Mouse (Mus musculus) MEL (cell line): ENCODE measurements around the gene BC037034. TPM values are rescaled to one million over a fixed set of nuclear protein-coding genes. Genes with fewer than 3 reads are reported as not detected.

ENCODE experiments used
- DNase-seq: peaks from one replicate; pipeline ENCODE4 v3.0.0; 2011; ENCODE audit warnings: low read depth, low spot score
- H3K27ac ChIP-seq: 2 replicates; pipeline ENCODE4 v1.5.1; 2012; ENCODE audit warnings: low read depth, mild to moderate bottlenecking, control low read depth, low read length, moderate library complexity; ENCODE audit not compliant: control insufficient read depth
- H3K27me3 ChIP-seq, 2 experiments: fragments of 150-350 bp in 1 of 2; sonication (generic) in 1 of 2; 2 replicates each; pipeline ENCODE4 v1.6.1; 2012; ENCODE audit warnings: low read length in 2 of 2, mild to moderate bottlenecking in 2 of 2, improper control_type of control experiment in 1 of 2, moderate library complexity in 1 of 2; ENCODE audit not compliant: insufficient read depth in 2 of 2, control insufficient read depth in 1 of 2
- H3K36me3 ChIP-seq, 2 experiments: 2 replicates each; pipeline ENCODE4 v1.6.1; 2012 to 2014; ENCODE audit warnings: low read length in 2 of 2, improper control_type of control experiment in 1 of 2, inconsistent platforms in 1 of 2, mild to moderate bottlenecking in 1 of 2; ENCODE audit not compliant: insufficient read depth in 2 of 2, control insufficient read depth in 1 of 2
- H3K4me1 ChIP-seq, 2 experiments: fragments of 150-350 bp in 1 of 2; sonication (generic) in 1 of 2; 2 replicates each; pipeline ENCODE4 v1.6.1; 2012; ENCODE audit warnings: low read length in 2 of 2, improper control_type of control experiment in 1 of 2, mild to moderate bottlenecking in 1 of 2; ENCODE audit not compliant: insufficient read depth in 2 of 2, control insufficient read depth in 1 of 2
- H3K4me3 ChIP-seq, 2 experiments: fragments of 150-350 bp in 1 of 2; sonication (generic) in 1 of 2; 2 replicates each; pipeline ENCODE4 v1.5.1; 2012; ENCODE audit warnings: low read depth in 2 of 2, low read length in 2 of 2, mild to moderate bottlenecking in 2 of 2, moderate library complexity in 2 of 2, control low read depth in 1 of 2, improper control_type of control experiment in 1 of 2; ENCODE audit not compliant: control insufficient read depth in 1 of 2, insufficient read depth in 1 of 2
- H3K79me2 ChIP-seq: 2 replicates; pipeline ENCODE4 v1.6.1; 2012; ENCODE audit warnings: mild to moderate bottlenecking, low read length, moderate library complexity; ENCODE audit not compliant: control insufficient read depth, poor library complexity, insufficient read depth
- H3K9ac ChIP-seq: 2 replicates; pipeline ENCODE4 v1.6.1; 2012; ENCODE audit warnings: low read depth, mild to moderate bottlenecking, control low read depth, low read length, moderate library complexity; ENCODE audit not compliant: control insufficient read depth, poor library complexity, severe bottlenecking
- H3K9me3 ChIP-seq: fragments of 150-350 bp; sonication (generic); replicated peaks from 2 replicates; pipeline ENCODE4 v1.6.1; 2012; ENCODE audit warnings: mild to moderate bottlenecking, low read length, improper control_type of control experiment, moderate library complexity; ENCODE audit not compliant: insufficient read depth
- BHLHE40 ChIP-seq: IDR thresholded peaks from 2 replicates; pipeline ENCODE4 v1.6.1; 2012; ENCODE audit warnings: low read depth, mild to moderate bottlenecking, inconsistent platforms, low read length, improper control_type of control experiment, borderline replicate concordance
- CHD1 ChIP-seq: IDR thresholded peaks from 2 replicates; pipeline ENCODE4 v1.6.1; 2012; ENCODE audit warnings: low read depth, mild to moderate bottlenecking, inconsistent platforms, low read length, improper control_type of control experiment
- CTCF ChIP-seq, 3 experiments: IDR thresholded peaks in 2 of 3; conservative IDR thresholded peaks in 1 of 3; 2 replicates each; pipeline ENCODE4 v1.5.1; 2011 to 2012; ENCODE audit warnings: low read length in 3 of 3, low read depth in 2 of 3, mild to moderate bottlenecking in 2 of 3, improper control_type of control experiment in 1 of 3, inconsistent platforms in 1 of 3, mixed read lengths in 1 of 3, moderate library complexity in 1 of 3; ENCODE audit not compliant: control insufficient read depth in 1 of 3, insufficient read depth in 1 of 3, poor library complexity in 1 of 3, severe bottlenecking in 1 of 3
- E2F4 ChIP-seq: IDR thresholded peaks from 2 replicates; pipeline ENCODE4 v1.6.1; 2011; ENCODE audit warnings: low read depth, low read length, improper control_type of control experiment, borderline replicate concordance
- ELF1 ChIP-seq: IDR thresholded peaks from 2 replicates; pipeline ENCODE4 v1.6.1; 2014; ENCODE audit warnings: low read depth, mild to moderate bottlenecking, inconsistent platforms, low read length, improper control_type of control experiment, moderate library complexity
- EP300 ChIP-seq, 2 experiments: IDR thresholded peaks; 2 replicates each; pipeline ENCODE4 v1.6.1; 2011; ENCODE audit warnings: improper control_type of control experiment in 2 of 2, low read length in 2 of 2, low read depth in 1 of 2, mild to moderate bottlenecking in 1 of 2
- ETS1 ChIP-seq: IDR thresholded peaks from 2 replicates; pipeline ENCODE4 v1.6.1; 2012; ENCODE audit warnings: low read depth, mild to moderate bottlenecking, inconsistent platforms, low read length, improper control_type of control experiment, moderate library complexity
- GABPA ChIP-seq: IDR thresholded peaks from 2 replicates; pipeline ENCODE4 v1.6.1; 2012; ENCODE audit warnings: low read depth, mild to moderate bottlenecking, inconsistent platforms, low read length, improper control_type of control experiment, moderate library complexity
- GATA1 ChIP-seq: IDR thresholded peaks from 2 replicates; pipeline ENCODE4 v1.6.1; 2011; ENCODE audit warnings: low read depth, low read length, improper control_type of control experiment
- HCFC1 ChIP-seq: IDR thresholded peaks from 2 replicates; pipeline ENCODE4 v1.6.1; 2012; ENCODE audit warnings: low read depth, mild to moderate bottlenecking, inconsistent platforms, low read length, improper control_type of control experiment, moderate library complexity
- JUND ChIP-seq: IDR thresholded peaks from 2 replicates; pipeline ENCODE4 v1.6.1; 2011; ENCODE audit warnings: low read depth, mild to moderate bottlenecking, improper control_type of control experiment, low read length
- KAT2A ChIP-seq: conservative IDR thresholded peaks from 2 replicates; pipeline ENCODE4 v1.6.1; 2012; ENCODE audit warnings: low read depth, low read length, improper control_type of control experiment, inconsistent platforms
- MAX ChIP-seq: IDR thresholded peaks from 2 replicates; pipeline ENCODE4 v1.6.1; 2011; ENCODE audit warnings: low read length, improper control_type of control experiment
- MEF2A ChIP-seq: IDR thresholded peaks from 2 replicates; pipeline ENCODE4 v1.6.1; 2014; ENCODE audit warnings: low read depth, mild to moderate bottlenecking, inconsistent platforms, low read length, improper control_type of control experiment; ENCODE audit not compliant: poor library complexity, insufficient replicate concordance, severe bottlenecking; ENCODE audit errors: extremely low read depth
- MYB ChIP-seq: IDR thresholded peaks from 2 replicates; pipeline ENCODE4 v1.6.1; 2011; ENCODE audit warnings: mild to moderate bottlenecking, low read depth, low read length, improper control_type of control experiment
- MYC ChIP-seq: IDR thresholded peaks from 2 replicates; pipeline ENCODE4 v1.6.1; 2011; ENCODE audit warnings: low read depth, mild to moderate bottlenecking, low read length, improper control_type of control experiment, moderate library complexity
- NELFE ChIP-seq: IDR thresholded peaks from 2 replicates; pipeline ENCODE4 v1.6.1; 2011; ENCODE audit warnings: low read depth, low read length, improper control_type of control experiment
- NRF1 ChIP-seq: IDR thresholded peaks from 2 replicates; pipeline ENCODE4 v1.6.1; 2014; ENCODE audit warnings: low read depth, mild to moderate bottlenecking, inconsistent platforms, low read length, improper control_type of control experiment, moderate library complexity; ENCODE audit not compliant: poor library complexity, insufficient read depth, severe bottlenecking
- POLR2A ChIP-seq, 2 experiments: IDR thresholded peaks; 2 replicates each; pipeline ENCODE4 v1.6.1; 2011 to 2012; ENCODE audit warnings: low read length in 2 of 2, mild to moderate bottlenecking in 2 of 2, control low read depth in 1 of 2, improper control_type of control experiment in 1 of 2, low read depth in 1 of 2, moderate library complexity in 1 of 2; ENCODE audit not compliant: control insufficient read depth in 1 of 2, insufficient read depth in 1 of 2, poor library complexity in 1 of 2
- POLR2AphosphoS2 ChIP-seq: IDR thresholded peaks from 2 replicates; pipeline ENCODE4 v1.6.1; 2011; ENCODE audit warnings: low read length, improper control_type of control experiment
- POLR2AphosphoS5 ChIP-seq: IDR thresholded peaks from 2 replicates; pipeline ENCODE4 v1.6.1; 2012; ENCODE audit warnings: low read depth, borderline replicate concordance, mild to moderate bottlenecking, inconsistent platforms, low read length, moderate library complexity, mixed read lengths
- RAD21 ChIP-seq: IDR thresholded peaks from 2 replicates; pipeline ENCODE4 v1.6.1; 2011; ENCODE audit warnings: mild to moderate bottlenecking, low read depth, low read length, improper control_type of control experiment
- SIN3A ChIP-seq: IDR thresholded peaks from 2 replicates; pipeline ENCODE4 v1.6.1; 2012; ENCODE audit warnings: low read length, improper control_type of control experiment, inconsistent platforms
- SMC3 ChIP-seq: IDR thresholded peaks from 2 replicates; pipeline ENCODE4 v1.6.1; 2011; ENCODE audit warnings: low read depth, low read length, improper control_type of control experiment
- TAL1 ChIP-seq: IDR thresholded peaks from 2 replicates; pipeline ENCODE4 v1.6.1; 2012; ENCODE audit warnings: mild to moderate bottlenecking, inconsistent platforms, low read length, moderate library complexity, mixed read lengths
- TBP ChIP-seq: IDR thresholded peaks from 2 replicates; pipeline ENCODE4 v1.8.0; 2011; ENCODE audit warnings: low read depth, low read length, improper control_type of control experiment
- TCF12 ChIP-seq: IDR thresholded peaks from 2 replicates; pipeline ENCODE4 v1.6.1; 2014; ENCODE audit warnings: low read depth, mild to moderate bottlenecking, inconsistent platforms, low read length, improper control_type of control experiment, moderate library complexity
- UBTF ChIP-seq: IDR thresholded peaks from 2 replicates; pipeline ENCODE4 v1.6.1; 2012; ENCODE audit warnings: low read depth, mild to moderate bottlenecking, inconsistent platforms, low read length, improper control_type of control experiment, moderate library complexity, borderline replicate concordance; ENCODE audit not compliant: insufficient read depth
- USF1 ChIP-seq: IDR thresholded peaks from 2 replicates; pipeline ENCODE4 v1.6.1; 2014; ENCODE audit warnings: low read depth, mild to moderate bottlenecking, inconsistent platforms, low read length, improper control_type of control experiment, moderate library complexity
- USF2 ChIP-seq, 2 experiments: IDR thresholded peaks; 2 replicates each; pipeline ENCODE4 v1.6.1; 2011 to 2012; ENCODE audit warnings: improper control_type of control experiment in 2 of 2, low read length in 2 of 2, borderline replicate concordance in 1 of 2, inconsistent platforms in 1 of 2, low read depth in 1 of 2, mild to moderate bottlenecking in 1 of 2; ENCODE audit not compliant: insufficient read depth in 1 of 2
- ZC3H11A ChIP-seq: IDR thresholded peaks from 2 replicates; pipeline ENCODE4 v1.6.1; 2012; ENCODE audit warnings: low read depth, mild to moderate bottlenecking, inconsistent platforms, low read length, improper control_type of control experiment
- ZKSCAN1 ChIP-seq: IDR thresholded peaks from 2 replicates; pipeline ENCODE4 v1.6.1; 2012; ENCODE audit warnings: low read depth, mild to moderate bottlenecking, inconsistent platforms, low read length, improper control_type of control experiment, moderate library complexity
- ZMIZ1 ChIP-seq: IDR thresholded peaks from 2 replicates; pipeline ENCODE4 v1.6.1; 2012; ENCODE audit warnings: low read depth, mild to moderate bottlenecking, inconsistent platforms, low read length, improper control_type of control experiment, moderate library complexity
- ZNF384 ChIP-seq: IDR thresholded peaks from 2 replicates; pipeline ENCODE4 v1.6.1; 2012; ENCODE audit warnings: low read depth, mild to moderate bottlenecking, inconsistent platforms, low read length, improper control_type of control experiment
- polyA plus RNA-seq, 2 experiments: library from polyadenylated mRNA; stranded (reverse) in 1 of 2; unstranded in 1 of 2; fragments of >175 nt in 1 of 2; fragments of >200 nt in 1 of 2; gene quantifications; 2 replicates each; pipeline versions ENCODE4 v1.2.1 to v1.2.4; 2012; ENCODE audit warnings: low replicate concordance in 2 of 2, low read depth in 1 of 2; ENCODE audit not compliant: insufficient read length in 2 of 2, insufficient read depth in 1 of 2, missing spikeins in 1 of 2
- total RNA-seq: library from RNA; depleted of rRNA; stranded (reverse); fragments of 300-350 nt; gene quantifications from 2 replicates; pipeline ENCODE4 v1.2.3, GENCODE M21; 2012; rRNA removed

BC037034 gene
- total RNA-seq (27.8 and 35.6 TPM in 2 replicates), polyA plus RNA-seq (10 to 100 TPM in 1 of 2 experiments, not detected in 1; 59.1 TPM)

DNA sequence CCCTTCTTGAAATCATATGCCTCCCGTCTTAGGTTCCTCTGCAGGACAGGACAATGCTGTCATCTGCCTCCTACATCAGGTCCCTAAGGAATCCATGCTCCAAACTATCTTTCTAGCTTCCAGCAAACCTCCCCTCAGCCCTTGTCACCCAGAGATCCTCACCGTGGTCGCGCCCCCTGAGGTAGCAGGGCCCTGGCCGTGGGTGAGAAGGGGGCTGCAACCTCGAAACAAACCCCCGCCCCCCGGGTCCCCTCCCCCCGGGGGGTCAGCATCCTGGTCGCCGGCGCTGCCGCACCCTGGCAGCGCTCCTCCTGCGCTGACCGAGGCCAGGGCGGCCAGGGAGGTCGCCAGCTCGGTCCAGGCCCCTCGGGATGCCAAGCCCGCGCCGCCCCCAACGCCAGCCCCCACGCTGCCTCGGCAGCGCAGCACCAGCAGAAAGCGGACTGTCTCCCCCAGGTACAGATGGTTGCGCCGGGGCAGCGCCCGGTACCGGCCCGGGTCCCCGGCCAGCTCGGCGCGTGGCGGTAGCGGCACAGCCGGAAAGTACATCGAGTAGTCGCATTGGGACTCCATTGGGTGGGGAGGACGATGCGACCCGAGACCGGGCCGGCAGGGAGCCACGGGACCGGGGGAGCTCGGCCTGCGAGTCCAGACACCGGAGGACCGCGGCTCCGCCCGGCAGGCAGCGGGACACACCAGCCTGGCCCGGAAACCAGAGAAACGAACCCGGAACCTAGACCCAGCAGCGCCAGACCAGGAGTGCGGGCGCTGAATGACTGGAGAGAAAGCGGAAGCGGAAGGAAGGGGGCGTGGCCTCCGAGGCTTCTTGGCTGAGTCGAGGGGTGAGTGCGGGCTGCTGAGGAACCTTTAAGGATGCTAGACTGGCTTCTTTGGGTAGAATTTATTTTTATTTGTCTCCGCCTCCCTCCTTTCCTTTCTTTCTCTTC, at the start of gene BC037034:
Gene BC037034 (minus strand): TSS at position 774 of the 947 bp plus-strand sequence.
- no peaks in the 10 kb centered on the region for H3K9me3 ChIP-seq
- peaks cover 4 to 47% of the 10 kb centered on the region in 2 experiments for H3K4me1 ChIP-seq
- H3K9ac ChIP-seq, result peak within 1 kb of the TSS; percentile 93
- peak within 1 kb of the TSS; percentile 100 for H3K27ac ChIP-seq
- peaks cover 0 to 41% of the 10 kb centered on the region in 2 experiments; a peak in 3 of 4 replicates for H3K36me3 ChIP-seq
- H3K79me2 ChIP-seq, result peaks cover 48% of the 10 kb centered on the region
- H3K4me3 ChIP-seq, result peak within 1 kb of the TSS; percentile 68 to 89
- peak; percentile 96 for DNase-seq
- H3K27me3 ChIP-seq, result no peaks in the 10 kb centered on the region
- TF ChIP-seq UBTF (no peak), KAT2A (no peak; the same call in 1 of the 2 replicates), CTCF (IDR thresholded peaks at IDR 0.05 in 2 of 3, conservative IDR thresholded peaks at IDR 0.05 in 1 of 3; ENCODE audit: control insufficient read depth in 1 of 3, insufficient read depth in 1 of 3, low read depth in 2 of 3, low read length in 3 of 3, poor library complexity in 1 of 3, severe bottlenecking in 1 of 3) (no peak), RAD21 (no peak), GABPA (no peak), ZNF384 (no peak), POLR2AphosphoS5 (no peak), MYB (no peak), EP300 (IDR thresholded peaks at IDR 0.05; ENCODE audit: low read depth in 1 of 2, low read length in 2 of 2) (no peak), CHD1 (0 out of 2 replicates have a peak, but pooled peaks have one; percentile 3), POLR2A (IDR thresholded peaks at IDR 0.05; ENCODE audit: control insufficient read depth in 1 of 2, insufficient read depth in 1 of 2, low read depth in 1 of 2, low read length in 2 of 2, poor library complexity in 1 of 2) (peak; percentile 50 to 93), POLR2AphosphoS2 (peak; percentile 93), JUND (no peak), TBP (peak; percentile 93), USF2 (IDR thresholded peaks at IDR 0.05; ENCODE audit: borderline replicate concordance in 1 of 2, insufficient read depth in 1 of 2, low read depth in 1 of 2, low read length in 2 of 2) (no peak), MAX (no peak; the same call in 1 of the 2 replicates), BHLHE40 (no peak), TCF12 (peak; percentile 69), HCFC1 (peak; percentile 80), ELF1 (peak; percentile 85), SMC3 (no peak), NRF1 (no peak), ZC3H11A (no peak), NELFE (peak; percentile 91), E2F4 (no peak), MEF2A (no peak), ETS1 (peak; percentile 20; the same call in 1 of the 2 replicates), TAL1 (no peak), ZKSCAN1 (no peak), SIN3A (peak; percentile 83), GATA1 (no peak), USF1 (no peak), ZMIZ1 (0 out of 2 replicates have a peak, but pooled peaks have one; percentile 43), MYC (0 out of 2 replicates have a peak, but pooled peaks have one; percentile 55)
